Mouse (Mus musculus) kidney, adult 11 months (tissue): ENCODE measurements at regions not wholly inside any gene's neighbourhood (a gene's known extent, or its start where the extent isn't known, plus 50 kb on each side); places are given as distances from the start of the nearest gene placed in this dataset.
A peak's percentile ranks its signal among the peaks of the same experiment; 100 is the strongest.

Experiments
- DNase-seq: peaks from one replicate; pipeline ENCODE4 v3.0.0; 2022

- DNase-seq: no peak
Measured at GRCm38 (mm10) chr16:75297416-75297815, 288.4 kb downstream of the Lipi start.

DNA sequence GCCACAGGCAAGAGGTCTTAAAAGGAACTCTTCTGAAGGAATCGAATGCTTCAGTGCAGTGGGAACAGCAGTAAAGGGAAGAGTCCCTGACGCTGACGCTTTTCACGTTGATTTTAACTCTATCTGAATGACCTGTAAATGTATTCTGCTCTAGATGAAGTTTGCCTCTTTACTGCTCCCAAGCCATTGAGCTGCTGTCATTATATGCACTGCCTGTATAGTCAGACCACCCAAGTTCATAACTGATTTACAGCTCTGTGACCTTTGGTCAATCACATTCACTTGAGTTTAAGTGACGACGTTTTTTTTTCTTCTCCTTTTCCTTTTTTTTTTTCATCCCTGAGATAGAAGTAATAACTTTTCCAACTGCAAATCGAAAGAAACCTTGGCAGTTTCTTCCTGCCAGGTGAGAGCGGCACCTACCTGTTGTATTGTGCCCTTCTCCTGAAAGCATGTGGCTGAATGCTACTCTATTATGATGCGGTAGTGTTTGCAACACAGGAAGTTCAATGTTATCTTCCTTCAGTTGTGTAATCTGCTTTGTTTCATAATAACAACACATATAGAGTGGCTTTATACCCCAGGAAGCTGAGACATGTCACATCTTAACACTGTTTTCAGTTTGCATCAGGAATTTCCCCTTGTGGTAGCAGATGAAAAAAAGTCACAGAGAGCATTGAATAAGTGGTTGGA is 293.0 kb downstream of the Lipi start:
- no peak for DNase-seq

GRCm38 (mm10) chr16:75291194-75291593 is 294.7 kb downstream of the Lipi start:
- DNase-seq: no peak

- DNase-seq: no peak
Measured at GRCm38 (mm10) chr16:75287150-75287549, 298.7 kb downstream of the Lipi start.

GRCm38 (mm10) chr16:75285811-75286210 is 300.1 kb downstream of the Lipi start:
- DNase-seq: no peak

- DNase-seq: no peak
Measured at GRCm38 (mm10) chr16:75263903-75264302, 322.0 kb downstream of the Lipi start.

- no peak for DNase-seq
Measured at GRCm38 (mm10) chr16:75254981-75255380, 330.9 kb downstream of the Lipi start.

GRCm38 (mm10) chr16:75249170-75249569 is 336.7 kb downstream of the Lipi start:
- DNase-seq: no peak

DNA sequence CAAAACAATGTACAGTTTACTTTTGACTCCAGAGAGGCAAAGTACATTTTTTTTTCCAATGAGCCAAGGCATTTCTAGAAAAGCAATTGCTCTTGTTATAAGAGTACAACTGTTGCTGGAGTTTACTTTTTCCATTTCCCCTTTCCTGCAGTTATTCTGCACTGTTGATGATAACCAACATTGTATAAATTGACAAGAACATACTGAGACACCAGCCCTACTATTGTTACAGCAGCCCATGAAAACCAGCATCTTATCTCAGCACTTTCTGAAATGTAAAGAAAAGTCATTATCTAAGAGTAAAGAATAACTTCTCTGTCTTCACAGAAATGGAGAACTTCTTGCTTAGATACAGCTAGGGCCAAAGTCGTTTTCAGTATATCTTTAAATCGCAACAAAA is 345.5 kb downstream of the Lipi start:
- DNase-seq: no peak

DNA sequence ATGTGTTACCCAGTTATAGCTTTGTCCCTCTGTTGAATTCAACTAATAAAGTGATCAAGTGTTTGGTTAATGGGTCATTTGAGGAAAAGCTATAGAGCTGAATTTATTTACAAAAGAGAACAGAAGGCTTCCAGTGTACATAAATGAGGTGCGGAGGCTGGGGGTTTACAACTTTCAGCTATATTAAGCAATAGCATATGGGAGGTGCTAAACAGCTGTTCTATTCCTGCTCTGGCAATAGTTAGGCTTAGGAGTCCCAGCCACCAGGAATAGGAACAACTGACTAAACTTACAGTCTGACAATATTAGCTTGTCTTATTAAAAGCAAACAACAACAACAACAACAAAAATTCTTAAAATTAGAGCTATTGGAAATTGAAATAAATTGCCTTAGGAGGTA is 353.7 kb downstream of the Lipi start:
- DNase-seq: no peak

DNA sequence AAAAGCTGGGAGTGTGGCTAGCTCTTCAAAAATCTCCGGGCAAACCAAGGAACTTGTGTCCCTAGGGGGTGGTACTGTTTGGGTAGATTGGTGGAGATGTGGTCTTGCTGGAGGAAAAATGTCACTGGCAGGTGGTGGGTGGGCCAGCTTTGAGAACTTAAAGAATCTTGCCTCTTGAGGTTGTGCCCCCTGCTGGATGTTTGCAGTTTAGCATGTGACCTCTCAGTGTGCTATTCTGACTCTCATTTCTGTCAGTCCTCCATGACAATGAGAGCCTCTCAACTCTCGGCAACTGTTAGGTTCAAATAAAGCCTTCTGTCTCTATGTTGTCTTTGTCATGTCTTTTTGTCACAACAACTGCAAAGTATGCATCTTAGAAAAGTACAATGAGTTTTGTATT is 392.5 kb downstream of the Lipi start:
- no peak for DNase-seq

DNA sequence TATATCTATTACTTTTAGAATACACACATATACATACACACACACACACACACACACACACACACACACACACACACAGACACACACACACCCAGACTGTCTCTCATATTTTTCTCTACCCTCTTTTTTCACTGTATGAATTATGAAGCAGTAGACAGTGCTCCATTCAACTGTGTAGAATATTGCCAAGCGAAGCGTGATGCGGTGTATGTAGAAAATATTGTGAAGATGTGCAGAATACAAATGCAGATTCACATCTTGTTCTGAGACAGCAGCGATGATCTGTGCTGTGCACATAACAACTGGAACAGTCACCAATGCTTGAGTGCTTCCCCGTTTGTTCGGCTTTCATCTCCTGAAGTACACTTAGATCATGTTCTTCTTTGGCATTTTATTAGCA is 395.5 kb downstream of the Lipi start:
- DNase-seq: no peak

DNA sequence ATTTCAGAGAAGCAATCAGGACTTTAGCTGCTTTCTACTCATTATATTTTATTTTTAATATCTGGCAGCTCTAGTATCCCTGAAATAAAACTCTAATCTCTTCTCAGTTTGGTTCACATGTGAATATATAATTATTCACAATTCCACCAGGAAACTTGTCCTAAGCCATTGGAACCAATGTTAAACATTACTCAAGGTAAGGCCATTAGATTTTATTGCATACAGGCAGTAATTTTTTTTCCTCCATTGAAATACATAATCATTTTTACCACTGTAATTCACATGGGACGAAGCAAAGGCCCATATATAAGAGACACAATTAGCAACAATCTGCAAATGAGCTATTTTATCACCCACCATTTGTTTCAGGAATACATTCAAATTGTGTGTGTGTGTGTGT is 419.8 kb downstream of the Lipi start:
- DNase-seq: no peak

DNA sequence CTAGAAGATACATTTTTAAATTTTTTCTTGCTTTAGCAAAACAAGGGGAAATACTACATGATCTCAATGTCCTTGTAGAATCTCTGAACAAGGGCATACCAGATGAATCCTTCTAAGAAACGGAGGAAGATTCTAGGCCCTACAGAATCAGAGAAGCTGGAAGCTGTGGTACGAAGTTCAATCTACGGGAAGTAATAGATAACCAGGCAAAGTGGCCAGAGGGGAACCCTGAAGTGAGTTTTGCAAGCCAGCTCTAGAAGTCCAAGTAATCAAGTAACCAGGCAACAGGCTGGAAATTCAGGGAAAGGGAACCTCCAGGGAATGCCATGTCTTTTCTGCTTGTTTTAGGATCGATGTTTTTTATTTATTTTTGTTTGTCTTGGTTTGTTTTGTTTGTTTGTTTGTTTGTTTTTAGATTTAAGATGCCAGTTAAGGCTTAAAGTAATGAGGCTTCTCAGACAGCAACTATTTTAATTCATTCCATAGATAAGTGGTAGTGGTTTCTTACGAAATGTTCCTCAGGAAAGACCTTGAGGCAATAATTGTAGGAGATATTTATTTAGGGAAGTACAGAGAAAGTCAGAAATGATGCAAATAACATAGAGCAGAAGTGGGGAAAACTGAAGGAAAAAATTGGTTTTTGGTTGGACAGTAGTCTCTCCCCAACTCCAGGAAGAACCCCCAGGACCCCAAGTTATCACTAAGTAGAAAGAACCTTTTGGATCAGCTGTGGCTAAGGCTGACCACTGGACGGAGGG is 420.7 kb downstream of the Lipi start:
- peak; percentile 53 for DNase-seq

DNA sequence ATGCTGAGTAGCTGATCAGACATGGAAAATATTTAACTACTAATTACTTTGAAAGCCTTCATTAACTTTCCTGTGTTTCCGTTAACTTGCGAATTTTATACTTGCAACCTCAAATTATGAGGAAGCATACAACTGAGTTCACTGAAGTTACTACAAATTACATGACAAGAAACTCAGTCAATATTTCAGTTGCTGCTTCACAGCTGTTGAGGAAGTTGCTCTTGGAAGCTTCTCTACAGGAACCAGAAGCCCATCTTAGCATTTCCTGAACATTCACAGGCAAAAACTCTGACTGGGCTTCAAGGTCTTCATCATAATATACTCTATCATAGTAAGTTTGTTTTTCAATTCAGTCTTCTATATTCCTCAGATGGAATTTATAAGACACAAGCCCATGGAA is 426.1 kb downstream of the Lipi start:
- DNase-seq: no peak

- no peak for DNase-seq
Measured at GRCm38 (mm10) chr16:75155441-75156038, 430.3 kb downstream of the Lipi start.
